Mouse (Mus musculus) liver, adult 2 months (tissue): ENCODE measurements around the gene Rilpl1. TPM values are rescaled to one million over a fixed set of nuclear protein-coding genes. Genes with fewer than 3 reads are reported as not detected.
A peak's percentile ranks its signal among the peaks of the same experiment; 100 is the strongest.
"Not testable (repeated sequence)": the region's sequence is repeated elsewhere in the genome, so short reads cannot be mapped to it uniquely, and the experiment has no call there.

Source experiments
- DNase-seq: peaks from one replicate; pipeline ENCODE4 v3.0.0-alpha.2; 2011; ENCODE audit warnings: low read depth, low spot score; ENCODE audit errors: extremely low read depth
- H3K27ac ChIP-seq: fragments of 200-500 bp; replicated peaks from 2 replicates; pipeline ENCODE4 v1.5.1; 2012; ENCODE audit warnings: low read depth, mild to moderate bottlenecking, control low read depth, inconsistent platforms, low read length; ENCODE audit not compliant: insufficient read depth
- H3K27me3 ChIP-seq: fragments of 200-500 bp; 2 replicates; pipeline ENCODE4 v1.6.1; 2012; ENCODE audit warnings: mild to moderate bottlenecking, moderate library complexity, low read length, inconsistent platforms; ENCODE audit not compliant: control insufficient read depth, insufficient read depth
- H3K36me3 ChIP-seq: fragments of 200-500 bp; 2 replicates; pipeline ENCODE4 v1.6.1; 2012; ENCODE audit warnings: low read length, inconsistent platforms; ENCODE audit not compliant: control insufficient read depth, insufficient read depth
- H3K4me1 ChIP-seq: fragments of 200-500 bp; 2 replicates; pipeline ENCODE4 v1.6.1; 2011; ENCODE audit warnings: low read length; ENCODE audit not compliant: control insufficient read depth, insufficient read depth
- H3K4me3 ChIP-seq: fragments of 200-500 bp; 2 replicates; pipeline ENCODE4 v1.5.1; 2011; ENCODE audit warnings: low read depth, mild to moderate bottlenecking, control low read depth, low read length, moderate library complexity; ENCODE audit not compliant: insufficient read depth
- H3K79me2 ChIP-seq: fragments of 200-500 bp; 2 replicates; pipeline ENCODE4 v1.6.1; 2012; ENCODE audit warnings: inconsistent platforms, mild to moderate bottlenecking, low read length, moderate library complexity; ENCODE audit not compliant: control insufficient read depth, insufficient read depth
- H3K9ac ChIP-seq: fragments of 200-500 bp; 2 replicates; pipeline ENCODE4 v1.6.1; 2012; ENCODE audit warnings: low read depth, mild to moderate bottlenecking, control low read depth, inconsistent platforms, low read length
- CTCF ChIP-seq: fragments of 200-500 bp; IDR thresholded peaks from 2 replicates; pipeline ENCODE4 v1.5.1; 2011; ENCODE audit warnings: low read depth, low read length, control low read depth
- POLR2A ChIP-seq: fragments of 200-500 bp; IDR thresholded peaks from 2 replicates; pipeline ENCODE4 v1.6.1; 2011; ENCODE audit warnings: low read length, control low read depth; ENCODE audit not compliant: insufficient read depth; ENCODE audit errors: extremely low read depth
- WGBS: fragments of 180-500 bp; shearing (Covaris S2); methylation state at CpG from one replicate; pipeline ENCODE4 v1.1.7; 2018; 5-methylcytosine and 5-hydroxymethylcytosine counted together
- polyA plus RNA-seq: library from polyadenylated mRNA; depleted of rRNA; stranded (reverse); fragments of >200 nt; gene quantifications from 2 replicates; pipeline ENCODE4 v1.2.3, GENCODE M21; 2012
- total RNA-seq: library from RNA; depleted of rRNA; stranded (reverse); fragments of >200 nt; gene quantifications from 2 replicates; pipeline ENCODE4 v1.2.3, GENCODE M21; 2014

The Rilpl1 gene
- total and polyA plus RNA-seq, 2 experiments: 1.6 to 2.0 TPM

DNA sequence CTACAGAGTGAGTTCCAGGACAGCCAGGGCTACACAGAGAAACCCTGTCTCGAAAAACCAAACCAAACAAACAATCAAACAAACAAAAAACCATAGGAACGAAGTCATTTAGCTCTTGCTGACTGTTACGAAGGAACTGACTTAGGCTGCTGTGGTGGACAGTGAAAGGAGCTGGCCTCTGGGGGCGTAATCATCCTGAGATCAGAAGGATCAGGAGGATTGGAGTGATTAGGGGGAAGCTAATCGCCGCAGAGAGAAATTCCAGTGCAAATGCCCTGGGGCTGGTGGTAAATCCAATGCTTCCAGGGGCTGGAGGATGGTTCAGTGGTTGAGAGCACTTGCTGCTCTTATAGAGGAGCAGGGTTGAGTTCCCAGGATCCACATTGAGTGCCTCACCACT, 22.4 kb upstream of the Rilpl1 start:
- no peaks in the 10 kb centered on the region for H3K27me3 ChIP-seq
- TF ChIP-seq POLR2A (no peak), CTCF (no peak)
- no peak overlapping the region for H3K4me3 ChIP-seq
- H3K4me1 ChIP-seq: peaks cover 4% of the 10 kb centered on the region; the same call in 1 of the 2 replicates
- no peak overlapping the region for H3K27ac ChIP-seq
- peaks cover 8% of the 10 kb centered on the region for H3K36me3 ChIP-seq
- no peaks in the 10 kb centered on the region for H3K79me2 ChIP-seq
- WGBS: 70% methylated on average over 6 of the region's 6 CpGs
- H3K9ac ChIP-seq: no peak overlapping the region
- no peak for DNase-seq

DNA sequence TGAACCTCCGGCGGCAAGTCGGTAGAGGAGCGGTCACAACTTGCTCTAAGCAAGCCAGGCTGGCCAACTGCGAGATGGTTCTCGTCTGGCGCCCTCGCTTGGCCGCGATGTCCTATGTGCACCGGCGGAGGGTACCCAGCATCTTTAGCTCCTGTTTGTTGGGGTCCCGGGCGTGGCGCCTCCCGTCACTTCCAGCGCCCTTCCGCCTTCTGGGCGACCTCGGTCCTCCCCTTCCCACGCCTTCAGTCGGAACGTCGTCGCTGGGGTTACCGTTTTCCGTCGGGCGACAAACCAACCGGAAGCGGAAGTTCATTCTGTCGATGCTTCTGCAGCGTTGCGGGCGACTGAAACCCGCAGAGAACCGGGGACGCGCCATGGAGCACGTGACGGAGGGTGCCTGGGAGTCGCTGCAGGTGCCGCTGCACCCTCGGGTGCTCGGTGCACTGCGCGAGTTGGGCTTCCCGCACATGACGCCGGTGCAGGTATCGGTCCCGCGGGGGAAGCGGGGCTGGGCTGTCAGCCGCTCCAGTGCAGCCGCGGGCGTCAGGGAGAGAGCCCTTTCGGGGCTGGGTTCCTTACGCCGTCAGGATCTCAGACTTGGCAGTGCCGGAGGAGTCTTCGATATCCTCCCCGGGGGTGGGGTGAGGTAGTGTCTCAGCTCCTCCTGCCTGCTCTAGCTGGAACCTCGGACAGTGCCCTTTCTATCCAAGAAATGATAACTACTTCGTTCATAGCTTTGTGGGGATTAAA, 21.5 kb upstream of the Rilpl1 start, which contains the start of gene Ddx55:
Ddx55 (plus strand) TSS at position 307 of the 750 bp plus-strand sequence.
- DNase-seq: peak; percentile 83
- H3K4me1 ChIP-seq: peaks cover 4% of the 10 kb centered on the region; the same call in 1 of the 2 replicates
- peak within 1 kb of the TSS; percentile 87 for H3K9ac ChIP-seq
- no peaks in the 10 kb centered on the region for H3K27me3 ChIP-seq
- H3K79me2 ChIP-seq: no peaks in the 10 kb centered on the region
- H3K27ac ChIP-seq: peak within 1 kb of the TSS; percentile 51
- H3K4me3 ChIP-seq: peak within 1 kb of the TSS; percentile 77
- TF ChIP-seq CTCF: no peak
- peak; percentile 58; the same call in 1 of the 2 replicates for TF ChIP-seq POLR2A
- WGBS: under 1% methylated on average over 66 of the region's 66 CpGs
- peaks cover 15% of the 10 kb centered on the region for H3K36me3 ChIP-seq

DNA sequence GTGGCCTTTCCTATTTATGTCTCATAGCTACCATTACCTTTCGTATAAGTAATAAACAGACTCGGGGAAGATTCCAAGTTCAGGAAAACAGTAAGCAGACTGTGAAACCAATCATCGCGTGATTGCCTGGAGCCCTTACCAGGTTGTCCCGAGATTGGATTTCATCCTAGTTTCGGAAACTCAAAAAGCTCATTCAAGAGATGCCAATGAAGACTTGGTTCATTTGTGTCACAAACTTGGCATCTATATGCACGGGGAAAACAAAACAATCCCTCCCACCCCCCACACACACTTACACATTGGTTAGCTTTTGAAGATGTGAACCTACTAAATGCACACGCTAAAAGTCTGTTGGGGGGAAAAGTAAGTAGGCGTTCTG, 20.9 kb upstream of the Rilpl1 start:
- H3K4me1 ChIP-seq: peaks cover 4% of the 10 kb centered on the region; the same call in 1 of the 2 replicates
- no peaks in the 10 kb centered on the region for H3K79me2 ChIP-seq
- H3K36me3 ChIP-seq: peaks cover 20% of the 10 kb centered on the region
- H3K27ac ChIP-seq: no peak overlapping the region
- TF ChIP-seq CTCF (no peak), POLR2A (no peak)
- DNase-seq: peak; percentile 33
- WGBS: 2% methylated on average over 9 of the region's 9 CpGs
- no peaks in the 10 kb centered on the region for H3K27me3 ChIP-seq
- H3K4me3 ChIP-seq: peak overlapping the region; percentile 77
- H3K9ac ChIP-seq: peak overlapping the region; percentile 22; the same call in 1 of the 2 replicates

DNA sequence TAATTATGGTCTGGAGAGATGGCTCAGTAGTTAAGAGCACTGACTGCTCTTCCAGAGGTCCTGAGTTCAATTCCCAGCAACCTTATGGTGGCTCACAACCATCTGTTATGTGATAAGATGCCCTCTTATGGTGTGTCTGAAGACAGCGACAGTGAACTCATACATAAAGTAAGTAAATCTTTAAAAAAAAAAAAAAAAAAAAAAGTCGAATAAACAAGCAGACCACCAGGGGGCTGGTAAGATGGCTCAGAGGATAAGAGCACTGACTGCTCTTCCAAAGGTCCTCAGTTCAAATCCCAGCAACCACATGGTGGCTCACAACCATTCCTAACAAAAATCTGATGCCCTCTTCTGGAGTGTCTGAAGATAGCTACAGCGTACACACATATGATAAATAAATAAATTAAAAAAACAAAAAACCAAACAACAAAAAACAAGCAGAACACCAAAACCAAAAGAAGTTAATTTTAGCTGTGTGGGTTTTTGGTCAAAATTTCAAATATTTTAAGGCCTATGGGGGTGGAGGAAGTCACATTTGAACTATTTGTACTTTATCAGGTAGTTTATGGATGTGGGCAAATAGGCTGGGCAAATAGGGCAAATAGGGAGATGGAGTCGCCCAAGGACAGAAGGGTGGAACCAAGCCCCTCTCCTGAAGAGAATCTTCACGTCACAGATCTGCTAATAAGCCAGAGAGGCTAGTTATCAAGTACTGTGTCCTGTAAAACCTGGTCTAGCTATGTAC, 20.3 kb upstream of the Rilpl1 start:
- Histone ChIP-seq H3K36me3 (peaks cover 24% of the 10 kb centered on the region), H3K9ac (0 out of 2 replicates have a peak overlapping the region, but pooled peaks have one; percentile 22)
- not testable (repeated sequence) for H3K27me3 ChIP-seq, DNase-seq, H3K79me2 ChIP-seq, H3K4me3 ChIP-seq, H3K4me1 ChIP-seq, H3K27ac ChIP-seq
- WGBS: 30% methylated on average over 5 of the region's 5 CpGs

DNA sequence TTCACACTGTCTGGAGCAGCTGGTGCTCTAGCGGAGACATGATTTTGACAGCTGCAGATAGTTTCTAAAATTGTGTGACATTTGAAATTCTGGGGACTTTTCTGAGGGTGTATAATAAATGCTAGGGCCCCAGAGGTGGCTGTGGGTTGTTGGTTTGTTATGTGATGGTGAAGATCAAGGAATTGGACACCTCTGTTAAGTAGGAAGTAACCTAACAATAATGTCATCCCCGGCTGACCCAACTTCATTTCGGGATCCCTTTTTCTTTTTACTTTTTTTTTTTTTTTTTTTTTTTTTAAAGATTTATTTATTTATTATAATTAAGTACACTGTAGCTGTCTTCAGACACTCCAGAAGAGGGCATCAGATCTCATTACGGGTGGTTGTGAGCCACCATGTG, 19.5 kb upstream of the Rilpl1 start:
- not testable (repeated sequence) for H3K27ac ChIP-seq, H3K27me3 ChIP-seq
- 86% methylated on average over 4 of the region's 4 CpGs for WGBS

DNA sequence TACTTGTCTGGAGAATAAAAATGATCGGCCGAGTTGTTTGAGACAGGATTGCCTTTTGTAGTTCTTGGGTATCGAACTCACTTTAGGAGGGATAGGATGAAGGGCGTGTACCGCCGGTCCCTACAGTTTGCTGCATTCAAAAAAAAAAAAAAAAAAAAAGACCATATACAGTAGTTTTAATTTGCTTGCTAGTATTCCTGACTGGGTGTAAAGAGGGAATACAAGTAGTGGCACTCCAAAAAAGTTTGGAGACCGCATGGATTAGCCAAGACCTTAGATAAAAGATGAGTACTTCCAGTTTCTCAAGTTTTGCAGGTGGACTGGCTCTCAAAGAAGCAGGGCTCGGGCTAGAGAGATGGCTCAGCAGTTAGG, 10.4 kb upstream of the Rilpl1 start:
- peak overlapping the region; percentile 7; the same call in 1 of the 2 replicates for H3K9ac ChIP-seq
- no peak for DNase-seq
- H3K4me1 ChIP-seq: peaks cover 5% of the 10 kb centered on the region
- WGBS: 3% methylated on average over 8 of the region's 8 CpGs
- TF ChIP-seq CTCF: no peak
- no peak for TF ChIP-seq POLR2A
- peak overlapping the region; percentile 86; the same call in 1 of the 2 replicates for H3K4me3 ChIP-seq
- peaks cover 21% of the 10 kb centered on the region; the same call in 1 of the 2 replicates for H3K79me2 ChIP-seq
- no peaks in the 10 kb centered on the region for H3K27me3 ChIP-seq
- no peak overlapping the region for H3K27ac ChIP-seq
- peaks cover 32% of the 10 kb centered on the region for H3K36me3 ChIP-seq

More for the DNA sequence above, 19.5 kb upstream of the Rilpl1 start:
- H3K9ac ChIP-seq, H3K79me2 ChIP-seq, H3K4me1 ChIP-seq, DNase-seq, H3K4me3 ChIP-seq: not testable (repeated sequence)
- peaks cover 28% of the 10 kb centered on the region for H3K36me3 ChIP-seq
